Mouse (Mus musculus) retina, embryonic 14.5 days (tissue): ENCODE measurements around the gene Kiz.

Experiments
- DNase-seq: peaks from one replicate; pipeline ENCODE4 v3.0.0-alpha.2; 2015; ENCODE audit warnings: low spot score

Kiz gene

GRCm38 (mm10) chr2:146855599-146856039 is at the start of gene Kiz:
Gene Kiz, plus strand, starts transcription at chr2:146855864.
- peak; percentile 96 for DNase-seq

GRCm38 (mm10) chr2:146809706-146810256 is 45.9 kb upstream of the Kiz start:
- DNase-seq: no peak

GRCm38 (mm10) chr2:146810695-146811094 is 45.0 kb upstream of the Kiz start:
- DNase-seq: no peak

GRCm38 (mm10) chr2:146814978-146815377 is 40.7 kb upstream of the Kiz start:
- DNase-seq: no peak

GRCm38 (mm10) chr2:146819065-146819464 is 36.6 kb upstream of the Kiz start:
- DNase-seq: no peak

- no peak for DNase-seq
Observed at GRCm38 (mm10) chr2:146823483-146823951, 32.1 kb upstream of the Kiz start.

GRCm38 (mm10) chr2:146824043-146824442 is 31.6 kb upstream of the Kiz start:
- DNase-seq: no peak

GRCm38 (mm10) chr2:146828006-146828405 is 27.7 kb upstream of the Kiz start:
- no peak for DNase-seq

- peak; percentile 42 for DNase-seq
Observed at GRCm38 (mm10) chr2:146833222-146834063, 22.2 kb upstream of the Kiz start.

- DNase-seq: no peak
Observed at GRCm38 (mm10) chr2:146834064-146834313, 21.7 kb upstream of the Kiz start.

- peak; percentile 83 for DNase-seq
Observed at GRCm38 (mm10) chr2:146834314-146835201, 21.1 kb upstream of the Kiz start.

- DNase-seq: peak; percentile 44
Observed at GRCm38 (mm10) chr2:146835241-146835990, 20.2 kb upstream of the Kiz start.

GRCm38 (mm10) chr2:146836246-146836645 is 19.4 kb upstream of the Kiz start:
- no peak for DNase-seq

GRCm38 (mm10) chr2:146836871-146837550 is 18.7 kb upstream of the Kiz start:
- peak; percentile 45 for DNase-seq

- no peak for DNase-seq
Observed at GRCm38 (mm10) chr2:146837653-146838052, 18.0 kb upstream of the Kiz start.

GRCm38 (mm10) chr2:146838596-146839302 is 16.9 kb upstream of the Kiz start:
- DNase-seq: peak; percentile 54

GRCm38 (mm10) chr2:146839303-146840030 is 16.2 kb upstream of the Kiz start:
- peak; percentile 43 for DNase-seq

GRCm38 (mm10) chr2:146847863-146848262 is 7.8 kb upstream of the Kiz start:
- no peak for DNase-seq

- DNase-seq: peak; percentile 57
Observed at GRCm38 (mm10) chr2:146856120-146856519, 456 bp downstream of the Kiz start.

- no peak for DNase-seq
Observed at GRCm38 (mm10) chr2:146856853-146857252, 1.2 kb downstream of the Kiz start.
